Mouse (Mus musculus) gastrocnemius, adult 8-10 months (tissue): Measurements from ENCODE around the gene Spata25. TPM values are rescaled to one million over a fixed set of nuclear protein-coding genes. Genes with fewer than 3 reads are reported as not detected.
A peak's percentile ranks its signal among the peaks of the same experiment; 100 is the strongest.
"Not testable (repeated sequence)": the region's sequence is repeated elsewhere in the genome, so short reads cannot be mapped to it uniquely, and the experiment has no call there.

Experiments used
- DNase-seq, 2 experiments: peaks; one replicate each; pipeline ENCODE4 v3.0.0; 2022; ENCODE audit warnings: low spot score in 2 of 2
- total RNA-seq, 4 experiments: library from RNA; stranded (reverse); gene quantifications; 2 replicates each; pipeline ENCODE4 v1.2.4; 2022

Spata25 gene
- total RNA-seq, 4 experiments from 2014 or later: not detected

- DNase-seq: not testable (repeated sequence)
Observed at GRCm38 (mm10) chr2:164855572-164855971, 27.2 kb upstream of the Spata25 start.

- no peak for DNase-seq
Observed at GRCm38 (mm10) chr2:164850061-164850460, 21.7 kb upstream of the Spata25 start.

GRCm38 (mm10) chr2:164845782-164846181 is 17.4 kb upstream of the Spata25 start:
- DNase-seq: no peak

DNA sequence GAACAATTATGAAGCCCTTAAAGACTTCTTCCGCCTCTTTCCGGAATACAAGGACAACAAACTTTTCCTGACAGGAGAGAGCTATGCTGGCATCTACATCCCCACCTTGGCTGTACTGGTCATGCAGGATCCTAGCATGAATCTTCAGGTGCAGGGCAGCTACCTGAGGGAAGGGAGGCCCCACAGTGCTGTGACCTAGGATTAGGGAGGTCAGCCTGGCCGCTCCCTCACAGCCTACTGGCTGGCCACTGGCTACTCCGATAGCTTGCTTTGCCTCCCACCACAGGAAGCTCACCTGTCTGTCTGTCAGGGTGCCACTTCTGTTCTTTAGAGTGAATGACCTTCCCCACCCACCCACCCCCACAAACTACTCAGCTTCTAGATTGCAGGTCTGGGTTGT is 6.8 kb upstream of the Spata25 start:
- DNase-seq: no peak

- no peak for DNase-seq
Observed at GRCm38 (mm10) chr2:164834531-164834930, 6.2 kb upstream of the Spata25 start.

DNA sequence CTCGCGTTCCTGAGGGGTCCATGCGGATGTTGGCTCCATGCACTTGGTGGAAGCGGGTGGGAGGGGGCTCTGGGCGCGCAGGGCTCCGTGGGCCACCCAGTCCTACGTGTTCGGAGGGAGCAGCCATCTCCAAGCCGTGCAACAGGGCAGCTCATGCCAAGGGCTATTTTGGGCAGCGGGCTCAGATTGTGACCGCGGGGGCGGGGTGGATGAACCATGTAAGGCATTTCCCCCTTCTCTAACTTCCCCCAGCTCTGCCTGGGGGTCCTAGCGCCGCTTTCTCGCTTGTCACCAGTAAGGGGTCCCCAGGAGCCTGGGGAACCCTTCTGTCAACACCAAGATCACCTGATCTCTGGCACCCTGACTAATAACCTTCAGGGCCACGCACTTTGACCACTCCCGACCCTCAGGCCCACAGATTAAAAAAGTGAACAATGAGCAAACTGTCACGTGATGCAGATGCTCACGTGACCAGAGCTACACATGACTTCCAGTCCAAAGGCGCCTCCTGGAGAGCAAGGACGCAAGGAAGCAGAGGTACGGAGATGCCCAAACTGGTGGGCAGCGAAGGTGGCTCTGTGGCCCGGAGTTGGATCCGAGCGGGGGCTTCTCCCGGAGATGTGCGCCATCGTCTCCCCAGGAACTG is 5.1 kb upstream of the Spata25 start, which contains the start of gene Neurl2:
Gene Neurl2 (minus strand): TSS at position 143 of the 646 bp plus-strand sequence.
- peak; percentile 90 for DNase-seq

GRCm38 (mm10) chr2:164832748-164833301 is 4.5 kb upstream of the Spata25 start, which contains the start of gene Ctsa:
Gene Ctsa (plus strand): TSS chr2:164832873.
- peak; percentile 60 to 76 for DNase-seq

- no peak for DNase-seq
Observed at GRCm38 (mm10) chr2:164832032-164832747, 3.9 kb upstream of the Spata25 start.

DNA sequence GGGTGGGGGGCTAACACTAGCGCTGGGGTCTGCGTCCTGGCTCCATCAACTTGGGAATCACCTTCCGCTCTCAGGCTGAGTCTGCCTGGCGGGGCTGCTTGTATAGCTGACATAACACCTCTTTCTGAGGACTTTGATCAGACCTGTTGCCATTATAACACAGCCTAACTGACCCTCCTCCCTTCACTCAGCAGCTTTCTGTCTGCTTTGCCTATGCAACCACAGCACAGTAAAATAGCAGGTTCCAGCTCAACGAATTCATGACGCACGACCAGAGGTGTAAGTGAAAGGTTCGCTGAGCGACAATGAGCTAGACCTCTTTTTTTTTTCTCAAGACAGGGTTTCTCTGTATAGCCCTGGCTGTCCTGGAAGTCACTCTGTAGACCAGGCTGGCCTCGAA is 2.7 kb upstream of the Spata25 start:
- DNase-seq: no peak

- DNase-seq: no peak
Observed at GRCm38 (mm10) chr2:164829090-164829489, 753 bp upstream of the Spata25 start.

DNA sequence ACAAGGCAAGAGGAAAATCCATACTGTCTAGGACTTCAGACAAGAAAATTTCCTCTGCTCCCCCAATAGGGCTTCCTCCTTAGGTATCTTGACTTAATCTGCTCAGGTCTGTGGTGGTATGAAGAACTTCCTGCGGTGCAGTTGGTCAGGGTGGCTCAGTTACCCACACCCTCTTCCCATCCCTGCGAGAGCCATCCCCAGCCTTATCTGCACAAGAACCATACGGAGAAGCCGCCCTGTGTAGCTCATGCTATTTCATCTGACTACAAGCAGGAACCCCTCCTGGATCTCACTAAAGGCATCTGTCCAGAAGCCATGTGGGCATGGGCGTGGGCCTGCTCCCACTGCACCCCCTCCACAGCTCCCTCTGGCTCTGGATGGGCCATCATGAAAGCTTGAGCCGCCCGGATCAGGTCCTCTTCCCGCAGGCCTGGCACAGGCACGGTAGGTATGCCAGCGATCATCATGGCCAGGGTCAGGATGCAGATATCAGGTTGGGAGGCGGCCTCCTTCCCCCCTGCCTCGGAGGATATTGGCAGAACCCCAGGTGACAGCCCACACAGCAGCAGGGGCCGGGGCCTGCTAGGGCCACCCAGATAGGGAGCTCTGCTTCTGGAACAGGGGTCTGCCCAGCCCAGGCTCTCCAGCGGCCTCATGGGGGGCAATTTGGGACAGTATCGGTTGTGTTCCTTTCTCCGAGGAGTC is 1.0 kb downstream of the Spata25 start:
- DNase-seq: no peak

DNA sequence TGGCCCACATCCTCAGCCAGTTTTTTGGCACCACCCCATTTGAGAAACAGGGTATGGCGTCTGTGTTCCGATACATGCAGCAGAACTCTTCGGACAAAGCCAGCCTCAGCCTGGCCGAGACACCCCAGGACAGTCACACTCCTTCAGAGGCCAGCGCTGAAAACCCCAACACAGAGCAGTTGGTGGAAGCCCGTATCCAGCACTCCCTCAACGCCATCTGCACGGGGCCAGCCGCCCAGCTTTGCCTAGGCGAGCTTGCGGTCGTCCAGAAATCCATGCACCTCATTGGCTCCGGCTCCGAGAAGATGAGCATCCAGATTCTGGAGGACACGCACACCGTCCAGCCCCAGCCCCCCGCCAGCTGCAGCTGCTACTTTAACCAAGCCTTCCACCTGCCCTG is 2.8 kb downstream of the Spata25 start:
- no peak for DNase-seq

DNA sequence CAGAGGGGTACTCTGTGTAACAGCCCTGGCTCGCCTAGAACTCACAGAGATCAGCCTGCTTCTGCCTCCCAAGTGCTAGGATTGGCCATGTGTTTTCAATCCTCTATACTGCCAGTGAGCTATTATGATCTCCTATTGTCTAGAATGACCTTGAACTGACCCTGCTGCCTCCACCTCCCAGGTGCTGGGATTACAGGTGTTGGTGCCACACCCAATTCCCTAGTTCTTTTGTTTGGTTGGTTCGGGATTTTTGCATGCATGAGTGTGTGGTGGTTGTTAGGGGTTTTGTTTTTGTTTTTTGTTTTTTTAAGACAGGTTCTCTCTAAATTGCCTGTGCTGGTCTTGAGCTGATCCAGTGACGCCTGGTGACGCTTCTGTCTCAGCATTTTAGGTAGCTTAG is 4.4 kb downstream of the Spata25 start:
- no peak for DNase-seq

DNA sequence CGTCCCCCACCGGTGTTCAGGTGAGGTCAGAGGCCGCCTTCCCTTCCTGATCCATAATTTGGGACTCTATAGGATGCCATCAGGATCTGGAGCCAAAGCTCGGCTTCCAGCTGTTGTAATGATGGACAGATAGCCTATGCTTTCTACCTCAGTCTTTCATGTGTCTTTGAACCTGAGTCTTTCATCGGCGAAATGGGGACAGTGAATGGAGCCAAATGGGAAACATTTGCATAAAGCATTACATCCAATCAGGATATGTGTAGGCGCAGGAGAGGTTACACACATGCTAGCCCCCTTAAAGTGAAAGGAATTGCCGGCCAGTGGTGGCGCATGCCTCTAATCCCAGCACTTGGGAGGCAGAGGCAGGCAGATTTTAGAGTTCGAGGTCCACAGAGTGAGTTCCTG is 5.2 kb downstream of the Spata25 start:
- DNase-seq: no peak

DNA sequence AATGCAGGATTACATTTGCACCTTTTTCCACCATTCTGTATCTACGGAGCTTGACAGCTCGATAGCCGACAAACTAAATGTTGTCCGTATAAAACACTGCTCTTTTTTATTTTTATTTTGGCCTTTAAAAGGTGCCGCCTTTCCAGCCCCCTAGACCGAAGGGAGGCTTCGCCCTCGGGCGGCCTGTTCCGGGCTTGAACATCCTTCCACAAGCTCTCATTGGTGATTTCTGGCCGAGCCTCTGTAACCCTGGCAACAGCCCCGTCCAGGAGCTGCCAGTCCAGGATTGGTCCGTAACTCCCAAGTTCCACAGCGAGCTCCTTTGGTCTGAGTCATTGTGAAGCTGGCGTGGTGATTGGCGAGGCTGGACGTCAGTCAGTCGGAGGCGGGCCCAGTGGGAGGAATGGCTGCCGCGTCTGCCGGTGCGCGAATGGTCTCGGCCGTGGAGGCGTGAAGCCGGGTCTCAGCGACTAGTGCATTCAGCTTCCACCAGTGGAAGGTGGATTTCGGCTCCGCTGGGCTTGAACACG is 5.6 kb downstream of the Spata25 start, which contains the start of gene Zswim1:
Gene Zswim1 (plus strand): TSS at position 51 of the 530 bp plus-strand sequence.
- peak; percentile 98 to 99 for DNase-seq

DNA sequence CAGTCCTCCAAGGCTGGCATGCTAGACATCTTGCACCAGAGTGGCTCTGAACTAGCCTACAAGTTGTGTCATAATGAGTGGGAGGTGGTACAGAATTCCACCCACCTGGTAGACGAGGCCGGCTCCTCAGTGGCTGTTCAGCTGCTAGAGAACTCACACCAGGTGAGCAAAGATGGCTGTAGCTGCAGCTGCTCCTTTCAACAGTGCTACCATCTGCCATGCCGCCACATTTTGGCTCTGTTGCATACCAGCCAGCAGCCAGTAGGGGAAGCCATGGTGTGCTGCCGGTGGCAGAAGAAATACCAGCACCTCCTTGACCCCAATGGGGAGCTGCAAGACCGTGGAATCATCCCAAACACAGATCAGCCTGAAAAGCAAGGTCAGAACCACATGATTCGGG is 7.3 kb downstream of the Spata25 start:
- no peak for DNase-seq

GRCm38 (mm10) chr2:164817703-164818102 is 10.6 kb downstream of the Spata25 start:
- no peak for DNase-seq

DNA sequence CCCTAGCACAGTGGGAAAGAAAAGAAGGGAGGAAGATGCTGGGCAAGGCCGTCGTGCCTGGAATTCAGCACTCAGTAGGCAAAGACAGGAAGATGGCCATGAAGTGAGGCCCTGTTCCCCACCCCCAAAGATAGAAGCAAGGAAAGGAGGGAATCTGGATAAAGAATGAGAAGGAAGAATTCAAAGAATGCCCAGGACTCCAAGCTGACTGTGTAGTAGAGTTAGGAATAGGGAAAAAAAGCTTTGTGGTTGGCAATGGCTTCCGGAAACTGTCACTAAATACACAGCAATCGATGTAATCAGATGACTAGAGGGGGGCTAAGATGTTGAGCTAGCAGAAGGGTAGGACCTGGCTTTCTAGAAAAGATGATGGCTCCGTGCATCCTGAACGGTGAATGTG is 11.1 kb downstream of the Spata25 start:
- no peak for DNase-seq

DNA sequence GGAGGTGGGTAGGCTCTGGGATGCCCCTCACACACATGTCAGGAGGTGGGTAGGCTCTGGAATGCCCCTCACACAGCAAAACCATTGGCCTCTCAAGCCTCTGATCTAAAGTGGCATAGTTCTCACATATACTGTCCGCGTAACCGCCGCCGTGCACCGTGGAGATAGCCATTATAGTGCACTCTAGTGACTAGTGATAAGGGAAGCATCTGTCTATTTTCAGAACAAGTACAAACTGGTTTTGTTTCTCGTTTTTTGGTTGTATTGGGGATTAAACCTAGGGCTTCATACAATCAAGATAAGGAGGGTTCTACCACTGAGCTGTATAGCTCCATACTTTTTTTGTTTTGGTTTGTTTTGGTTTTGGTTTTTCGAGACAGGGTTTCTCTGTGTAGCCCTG is 12.5 kb downstream of the Spata25 start:
- no peak for DNase-seq

DNA sequence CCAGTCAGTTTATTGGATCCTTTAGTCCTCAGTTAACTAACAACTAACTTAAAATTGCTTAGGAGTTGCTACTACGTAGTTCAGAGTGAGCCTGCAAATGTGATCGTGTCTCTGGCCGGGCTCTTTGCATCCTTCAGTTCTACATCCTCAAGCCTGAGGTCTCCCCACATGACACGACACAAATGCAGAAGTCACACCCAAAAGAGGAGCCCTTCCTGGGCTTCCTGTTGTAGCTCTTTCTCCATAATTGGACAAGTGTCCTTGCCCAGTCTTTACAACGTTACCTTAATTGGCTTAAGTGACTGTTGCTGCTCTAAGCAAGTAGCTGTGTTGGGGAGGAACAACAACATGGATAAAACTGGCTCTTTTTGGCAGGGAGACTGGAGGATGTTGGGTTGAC is 13.0 kb downstream of the Spata25 start:
- DNase-seq: no peak

GRCm38 (mm10) chr2:164813557-164813956 is 14.8 kb downstream of the Spata25 start:
- DNase-seq: no peak

DNA sequence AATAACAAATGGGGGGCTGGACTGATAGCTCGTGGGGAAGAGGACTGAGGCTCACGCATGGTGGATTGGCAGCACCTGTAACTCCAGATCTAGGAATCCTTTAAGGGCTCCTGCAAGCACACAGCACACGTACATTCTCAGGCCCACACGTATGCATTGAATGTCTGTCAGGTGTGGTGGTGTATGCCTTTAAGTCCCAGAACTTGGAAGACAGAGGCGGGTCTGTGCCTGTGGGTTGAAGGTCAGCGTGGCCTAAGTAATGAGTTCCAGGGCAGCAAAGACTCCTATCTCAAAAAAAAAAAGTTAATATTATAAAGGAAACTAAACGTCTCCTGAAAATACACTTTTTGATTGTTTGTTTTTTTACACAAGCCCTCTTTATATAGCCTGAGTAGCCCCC is 21.7 kb downstream of the Spata25 start:
- DNase-seq: no peak
